14 mouse cellular contexts compared by ENCODE assay signal in the genomic region with DNA sequence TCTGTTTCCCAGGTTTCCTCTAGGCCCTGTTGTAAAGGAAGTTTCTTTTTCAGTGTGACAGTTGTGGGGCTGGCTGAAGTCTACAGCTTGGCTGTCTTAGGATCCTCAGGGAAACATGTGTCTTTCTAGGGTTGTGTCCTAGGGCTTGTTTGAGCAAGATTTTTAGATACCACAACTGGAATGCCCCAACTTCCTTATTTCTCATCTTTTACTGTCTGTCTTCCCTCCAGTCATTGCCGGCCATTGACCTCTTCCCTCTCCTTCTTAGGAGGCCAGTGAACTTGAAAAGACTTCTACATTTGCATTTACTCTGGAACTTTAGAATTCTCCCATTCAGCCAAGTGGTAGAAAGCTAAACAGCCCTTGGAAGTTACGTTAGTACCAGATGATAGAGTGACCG.
"Had no signal": no experiment of that assay in that cellular context is flagged by ENCODE, and none has a peak within 500 bp of the region (broad histone marks: within the 10 kb centered on the region; RNA-seq: fewer than 3 reads in every experiment).

No protein-coding gene starts in this region.

- H3K27ac ChIP-seq: kidney, postnatal 0 days; left cerebral cortex, adult 2 months; limb, embryonic 10.5 days; lung, embryonic 15.5 days; midbrain, embryonic 10.5 days; neural tube, embryonic 15.5 days had no signal

- H3K4me1 ChIP-seq: midbrain, embryonic 10.5 days had no signal

- ATAC-seq: intestine, embryonic 16.5 days; liver, postnatal 0 days had no signal

- H3K4me3 ChIP-seq: left cerebral cortex, adult 2 months; limb, embryonic 10.5 days; lung, embryonic 15.5 days; midbrain, embryonic 10.5 days; myocyte; neural tube, embryonic 15.5 days had no signal

- DNase-seq: kidney, adult 9 months; liver, postnatal 0 days; lung, postnatal 14 days; midbrain, embryonic 14.5 days; right cerebral cortex, postnatal 14 days; thymus, postnatal 36 days had no signal
